Mouse (Mus musculus) olfactory bulb, adult 2 months (tissue): ENCODE results near the gene Dhrs1.

Experiments
- CTCF ChIP-seq: fragments of 200-500 bp; IDR thresholded peaks from 2 replicates; pipeline ENCODE4 v1.5.1; 2012; ENCODE audit warnings: low read depth, mild to moderate bottlenecking, low read length, moderate library complexity; ENCODE audit not compliant: insufficient read depth
- POLR2A ChIP-seq: fragments of 200-500 bp; IDR thresholded peaks from 2 replicates; pipeline ENCODE4 v1.6.1; 2012; ENCODE audit warnings: mild to moderate bottlenecking, low read depth, low read length, moderate library complexity; ENCODE audit not compliant: insufficient read depth

- TF ChIP-seq POLR2A: no peak
- TF ChIP-seq CTCF: no peak
Measured at GRCm38 (mm10) chr14:55785195-55785594, 39.7 kb upstream of the Dhrs1 start.
